Mouse (Mus musculus) erythroblast, embryonic 14.5 days (primary cell): ENCODE measurements around the gene Cep41.

Source experiments
- GATA1 ChIP-seq: IDR thresholded peaks from 2 replicates; pipeline ENCODE4 v1.6.1; 2012; ENCODE audit warnings: low read length, inconsistent platforms, mixed read lengths
- TAL1 ChIP-seq: IDR thresholded peaks from 3 replicates; pipeline ENCODE4 v1.6.1; 2012; ENCODE audit warnings: low read length, inconsistent platforms, mixed read lengths

- TF ChIP-seq GATA1 = no peak
- TF ChIP-seq TAL1 = no peak
Observed at GRCm38 (mm10) chr6:30687198-30687597, 6.4 kb downstream of the Cep41 start.
